In genomic region chr4:148173811-148174494, GRCm38 (mm10) we compare ENCODE assay signal across 9 mouse cellular contexts. TPM values are rescaled to one million over a fixed set of nuclear protein-coding genes. Genes with fewer than 3 reads are reported as not detected.
DNase-seq lines count a peak whose midpoint lies in the region; ATAC-seq and TF ChIP-seq lines count a peak whose summit lies in the region.
"Had no signal": no experiment of that assay in that cellular context is flagged by ENCODE, and none has a peak within 500 bp of the region (broad histone marks: within the 10 kb centered on the region; RNA-seq: fewer than 3 reads in every experiment).

No protein-coding gene starts in this region.

- no peaks in the 10 kb centered on the region for H3K9me3 ChIP-seq in E14TG2a.4 (ENCODE audit: low read length)
- H3K9me3 ChIP-seq in forebrain, postnatal 0 days (ENCODE audit: low read length): no peaks in the 10 kb centered on the region

- H3K4me2 ChIP-seq in forebrain, postnatal 0 days (ENCODE audit: low read depth): peak overlapping the region; percentile 61
- H3K4me2 ChIP-seq: lung, embryonic 14.5 days had no signal

- ATAC-seq in forebrain, postnatal 0 days: peak; percentile 53

- no peak for TF ChIP-seq CTCF in E14TG2a.4 (conservative IDR thresholded peaks at IDR 0.05; ENCODE audit: low read length)
- no peak for TF ChIP-seq CTCF in forebrain, postnatal 0 days (IDR thresholded peaks at IDR 0.05; ENCODE audit: low read depth)

- peaks cover 64% of the 10 kb centered on the region for H3K27me3 ChIP-seq in E14TG2a.4 (ENCODE audit: insufficient read depth, low read length)
- peaks cover 15% of the 10 kb centered on the region for H3K27me3 ChIP-seq in forebrain, postnatal 0 days (ENCODE audit: insufficient read depth, low read length)

- H3K9ac ChIP-seq in forebrain, postnatal 0 days: peak overlapping the region; percentile 55
- H3K9ac ChIP-seq: lung, embryonic 14.5 days had no signal

- no peaks in the 10 kb centered on the region for H3K36me3 ChIP-seq in E14TG2a.4 (ENCODE audit: insufficient read depth, low read length)
- H3K36me3 ChIP-seq in forebrain, postnatal 0 days (ENCODE audit: insufficient read depth): no peaks in the 10 kb centered on the region

- peak overlapping the region; percentile 55; the same call in 1 of the 2 replicates for H3K27ac ChIP-seq in forebrain, postnatal 0 days (ENCODE audit: low read depth, low read length)

- under 1% methylated on average over 30 of the region's 30 CpGs for WGBS in forebrain, postnatal 0 days

- H3K4me3 ChIP-seq in E14TG2a.4 (replicated peaks; ENCODE audit: low read length): peak overlapping the region; percentile 68
- H3K4me3 ChIP-seq in forebrain, postnatal 0 days (ENCODE audit: low read depth, low read length): peak overlapping the region; percentile 37

- H3K4me1 ChIP-seq in E14TG2a.4 (replicated peaks; ENCODE audit: low read depth, low read length): peaks cover 32% of the 10 kb centered on the region
- H3K4me1 ChIP-seq in forebrain, postnatal 0 days (ENCODE audit: insufficient read depth): no peaks in the 10 kb centered on the region

- peak; percentile 60 to 68 for DNase-seq in cerebellum, adult 18-20 months
- peak; percentile 65 for DNase-seq in forebrain, postnatal 0 days
- peak; percentile 56 for DNase-seq in mesoderm, embryonic 11.5 days (ENCODE audit: low read depth, low spot score)
- no peak for DNase-seq in kidney, adult 18-20 months
- no peak for DNase-seq in gastrocnemius, postnatal 14 days
- no peak for DNase-seq in kidney, postnatal 10 days
- DNase-seq in lung, postnatal 25 days (ENCODE audit: low spot score): no peak
- DNase-seq: lung, embryonic 14.5 days had no signal

- intact Hi-C loops in gastrocnemius, postnatal 14 days (cut with DNase I; ENCODE audit: low total_unique reads): no loop called here

RNA-seq across cellular contexts. Expression of gene Fbxo2, which starts 13.5 kb away (rescaled TPM):
- 10.2 and 11.9 TPM in 2 replicates for total RNA-seq in forebrain, postnatal 0 days (2014; rRNA removed)
- 11.4 and 15.6 TPM in 2 replicates for polyA plus RNA-seq in forebrain, postnatal 0 days (2015; fragmentation: Nextera tagmentation; extraction: Ambion mirVana)
- total RNA-seq in gastrocnemius, postnatal 14 days (2021): not detected

RNA-seq across cellular contexts. Expression of gene Fbxo44, which starts 13.7 kb away (rescaled TPM):
- 126 and 132 TPM in 2 replicates for total RNA-seq in forebrain, postnatal 0 days (2014; rRNA removed)
- 73.3 and 81.4 TPM in 2 replicates for polyA plus RNA-seq in forebrain, postnatal 0 days (2015; fragmentation: Nextera tagmentation; extraction: Ambion mirVana)
- total RNA-seq in gastrocnemius, postnatal 14 days (2021): 1 to 10 TPM; 1.4 to 3.3 TPM

RNA-seq across cellular contexts. Expression of gene Fbxo6, which starts 22.0 kb away (rescaled TPM):
- 22.0 and 24.0 TPM in 2 replicates for total RNA-seq in forebrain, postnatal 0 days (2014; rRNA removed)
- 22.8 and 24.9 TPM in 2 replicates for polyA plus RNA-seq in forebrain, postnatal 0 days (2015; fragmentation: Nextera tagmentation; extraction: Ambion mirVana)
- total RNA-seq in gastrocnemius, postnatal 14 days (2021): 10 to 100 TPM; 22.9 to 29.1 TPM

RNA-seq across cellular contexts. Expression of gene Draxin, which starts 43.5 kb away (rescaled TPM):
- total RNA-seq in forebrain, postnatal 0 days (2014; rRNA removed): 37.5 and 40.5 TPM in 2 replicates
- polyA plus RNA-seq in forebrain, postnatal 0 days (2015; fragmentation: Nextera tagmentation; extraction: Ambion mirVana): 6.8 and 8.7 TPM in 2 replicates
- under 1 TPM; 0.10 to 0.13 TPM for total RNA-seq in gastrocnemius, postnatal 14 days (2021)
- polyA plus RNA-seq: lung, embryonic 14.5 days had no signal

RNA-seq across cellular contexts. Expression of gene Mad2l2, which starts 43.8 kb away (rescaled TPM):
- 43.6 and 45.7 TPM in 2 replicates for total RNA-seq in forebrain, postnatal 0 days (2014; rRNA removed)
- 102 and 104 TPM in 2 replicates for polyA plus RNA-seq in forebrain, postnatal 0 days (2015; fragmentation: Nextera tagmentation; extraction: Ambion mirVana)
- 10 to 100 TPM; 11.5 to 12.9 TPM for total RNA-seq in gastrocnemius, postnatal 14 days (2021)

Comparison
In these comparisons a context has a peak if more than half of its experiments do, and no peak if none do; other contexts are left out.
1. DNase-seq: peak in cerebellum, adult 18-20 months (2 of 2), forebrain, postnatal 0 days (single experiment) and mesoderm, embryonic 11.5 days (single experiment); none in kidney, adult 18-20 months (single experiment), gastrocnemius, postnatal 14 days (single experiment), kidney, postnatal 10 days (single experiment) and lung, postnatal 25 days (single experiment).
2. RNA of gene Fbxo2, which starts 13.5 kb away (total RNA-seq): 10.2 to 11.9 TPM in forebrain, postnatal 0 days; not detected in gastrocnemius, postnatal 14 days; every median in the first group is over 10 times any median in the second.
3. RNA of gene Fbxo44, which starts 13.7 kb away (total RNA-seq): 126 to 132 TPM in forebrain, postnatal 0 days; 1.4 to 3.3 TPM in gastrocnemius, postnatal 14 days; every median in the first group is over 10 times any median in the second.